Mouse (Mus musculus) megakaryocyte, embryonic 14.5 days (primary cell): ENCODE data around the gene Copg2.

Source experiments
- FLI1 ChIP-seq: IDR thresholded peaks from 2 replicates; pipeline ENCODE4 v1.6.1; 2012; ENCODE audit warnings: low read length, inconsistent platforms, mixed read lengths
- GATA1 ChIP-seq: IDR thresholded peaks from 3 replicates; pipeline ENCODE4 v1.6.1; 2012; ENCODE audit warnings: mixed read lengths, low read length, inconsistent platforms, borderline replicate concordance

- TF ChIP-seq GATA1 (no peak), FLI1 (no peak)
These were observed 185.9 kb downstream of the Copg2 start for GRCm38 (mm10) chr6:30710371-30711364.
